Mouse (Mus musculus) C3H10T1/2 (cell line): Measurements from ENCODE around the gene Rbms3. TPM values are rescaled to one million over a fixed set of nuclear protein-coding genes. Genes with fewer than 3 reads are reported as not detected.

Source experiments
- polyA plus RNA-seq, 2 experiments: library from polyadenylated mRNA; unstranded; fragments of >200 nt; fragmentation: generic; extraction: Trizol; gene quantifications; one replicate each; pipeline ENCODE4 v1.2.1; 2012; ENCODE audit warnings: missing spikeins in 2 of 2

Gene Rbms3
- polyA plus RNA-seq = 1 to 10 TPM in 1 of 2 experiments, under 1 TPM in 1; 0.16 to 1.7 TPM

GRCm38 (mm10) chr9:117629771-117630170 lies at the start of gene Rbms3:
Gene Rbms3 (minus strand): TSS chr9:117629913.

